Comparison of ENCODE assay signal across 9 mouse cellular contexts in genomic region chr6:91694610-91695009, GRCm38 (mm10). TPM values are rescaled to one million over a fixed set of nuclear protein-coding genes. Genes with fewer than 3 reads are reported as not detected.
DNase-seq lines count a peak whose midpoint lies in the region; ATAC-seq and TF ChIP-seq lines count a peak whose summit lies in the region.
"Had no signal": no experiment of that assay in that cellular context is flagged by ENCODE, and none has a peak within 500 bp of the region (broad histone marks: within the 10 kb centered on the region; RNA-seq: fewer than 3 reads in every experiment).

No protein-coding gene starts in this region.

- peaks cover 23% of the 10 kb centered on the region for H3K4me1 ChIP-seq in intestine, postnatal 0 days (replicated peaks; ENCODE audit: control insufficient read depth, insufficient read depth, low read length)
- H3K4me1 ChIP-seq in intestine, embryonic 16.5 days (ENCODE audit: control insufficient read depth, insufficient read depth, low read length), result peaks cover 51% of the 10 kb centered on the region
- peaks cover 7% of the 10 kb centered on the region for H3K4me1 ChIP-seq in testis, adult 2 months (ENCODE audit: control insufficient read depth, insufficient read depth, low read length)
- peaks cover 45% of the 10 kb centered on the region for H3K4me1 ChIP-seq in heart, embryonic 13.5 days

- ATAC-seq in intestine, postnatal 0 days, result no peak
- ATAC-seq in intestine, embryonic 16.5 days, result no peak
- no peak for ATAC-seq in heart, embryonic 13.5 days (ENCODE audit: extremely low read depth, insufficient number of reproducible peaks, low FRiP score, low TSS enrichment)

- DNase-seq in testis, postnatal 14 days (ENCODE audit: low spot score), result no peak
- peak; percentile 51 for DNase-seq in skeletal muscle tissue, adult 2 months (ENCODE audit: low read depth, low spot score)
- DNase-seq in frontal cortex, postnatal 14 days (ENCODE audit: low spot score in 2 of 2), result no peak
- DNase-seq in right cerebral cortex, postnatal 36 days (ENCODE audit: low spot score in 2 of 2), result no peak

- TF ChIP-seq CTCF in intestine, postnatal 0 days (IDR thresholded peaks at IDR 0.05; ENCODE audit: low read depth), result no peak
- TF ChIP-seq CTCF in testis, adult 2 months (IDR thresholded peaks at IDR 0.05; ENCODE audit: control insufficient read depth, insufficient read depth, insufficient replicate concordance, low read depth, low read length), result no peak

- peak overlapping the region; percentile 41; the same call in 1 of the 2 replicates for H3K27ac ChIP-seq in intestine, postnatal 0 days (ENCODE audit: low read depth, low read length)
- no peak overlapping the region for H3K27ac ChIP-seq in intestine, embryonic 16.5 days (ENCODE audit: low read length)
- H3K27ac ChIP-seq in testis, adult 2 months (ENCODE audit: control insufficient read depth, insufficient read depth, low read depth, low read length), result no peak overlapping the region
- H3K27ac ChIP-seq in heart, embryonic 13.5 days (replicated peaks), result peak overlapping the region; percentile 56
- H3K27ac ChIP-seq: embryonic facial prominence, embryonic 13.5 days had no signal

- peak overlapping the region; percentile 17; the same call in 1 of the 2 replicates for H3K9ac ChIP-seq in intestine, postnatal 0 days (ENCODE audit: low read depth, low read length)
- H3K9ac ChIP-seq in intestine, embryonic 16.5 days (ENCODE audit: low read depth, low read length), result no peak overlapping the region
- H3K9ac ChIP-seq in heart, embryonic 13.5 days, result peak overlapping the region; percentile 50; the same call in 1 of the 2 replicates
- H3K9ac ChIP-seq: embryonic facial prominence, embryonic 13.5 days had no signal

- H3K36me3 ChIP-seq in intestine, postnatal 0 days (ENCODE audit: control insufficient read depth, insufficient read depth), result peaks cover 33% of the 10 kb centered on the region; the same call in 1 of the 2 replicates
- H3K36me3 ChIP-seq in intestine, embryonic 16.5 days (ENCODE audit: control insufficient read depth, insufficient read depth, low read length), result 0 out of 2 replicates have a peak, but pooled peaks cover 3% of the 10 kb centered on the region
- H3K36me3 ChIP-seq in testis, adult 2 months (ENCODE audit: control insufficient read depth, insufficient read depth, low read length), result no peaks in the 10 kb centered on the region
- H3K36me3 ChIP-seq in heart, embryonic 13.5 days, result peaks cover 37% of the 10 kb centered on the region

- H3K4me3 ChIP-seq in intestine, postnatal 0 days (ENCODE audit: low read depth, low read length), result no peak overlapping the region
- no peak overlapping the region for H3K4me3 ChIP-seq in intestine, embryonic 16.5 days (ENCODE audit: low read length)
- peak overlapping the region; percentile 36 for H3K4me3 ChIP-seq in testis, adult 2 months (ENCODE audit: control insufficient read depth, low read depth, low read length)
- no peak overlapping the region for H3K4me3 ChIP-seq in heart, embryonic 13.5 days
- H3K4me3 ChIP-seq: embryonic facial prominence, embryonic 13.5 days had no signal

- H3K9me3 ChIP-seq in intestine, postnatal 0 days (ENCODE audit: control insufficient read depth), result no peaks in the 10 kb centered on the region
- no peaks in the 10 kb centered on the region for H3K9me3 ChIP-seq in intestine, embryonic 16.5 days (ENCODE audit: control insufficient read depth, low read length)
- no peaks in the 10 kb centered on the region for H3K9me3 ChIP-seq in heart, embryonic 13.5 days
- H3K9me3 ChIP-seq: embryonic facial prominence, embryonic 13.5 days had no signal

- no peaks in the 10 kb centered on the region for H3K27me3 ChIP-seq in intestine, postnatal 0 days (replicated peaks; ENCODE audit: control insufficient read depth, insufficient read depth, low read length)
- no peaks in the 10 kb centered on the region for H3K27me3 ChIP-seq in intestine, embryonic 16.5 days (replicated peaks; ENCODE audit: control insufficient read depth, insufficient read depth, low read length)
- H3K27me3 ChIP-seq in testis, adult 2 months (ENCODE audit: control insufficient read depth, insufficient read depth, low read length), result no peaks in the 10 kb centered on the region
- no peaks in the 10 kb centered on the region for H3K27me3 ChIP-seq in heart, embryonic 13.5 days (replicated peaks)
- H3K27me3 ChIP-seq: embryonic facial prominence, embryonic 13.5 days had no signal

- TF ChIP-seq POLR2A in testis, adult 2 months (IDR thresholded peaks at IDR 0.05; ENCODE audit: control insufficient read depth, low read depth, low read length), result no peak

- 84% methylated on average over 7 of the region's 7 CpGs for WGBS in intestine, postnatal 0 days
- 67% methylated on average over 7 of the region's 7 CpGs for WGBS in intestine, embryonic 16.5 days
- WGBS in heart, embryonic 13.5 days, result 49% methylated on average over 7 of the region's 7 CpGs

- no peak overlapping the region for H3K4me2 ChIP-seq in intestine, postnatal 0 days (replicated peaks; ENCODE audit: low read depth)
- H3K4me2 ChIP-seq in intestine, embryonic 16.5 days (ENCODE audit: low read depth, low read length), result no peak overlapping the region
- no peak overlapping the region for H3K4me2 ChIP-seq in heart, embryonic 13.5 days
- H3K4me2 ChIP-seq: embryonic facial prominence, embryonic 13.5 days had no signal

RNA-seq across cellular contexts. Expression of gene Slc6a6, which starts 10.8 kb away (rescaled TPM):
- 109 and 127 TPM in 2 replicates for polyA plus RNA-seq in intestine, postnatal 0 days (2015; fragmentation: Nextera tagmentation; extraction: Ambion mirVana)
- 103 and 104 TPM in 2 replicates for polyA plus RNA-seq in intestine, embryonic 16.5 days (2015; fragmentation: Nextera tagmentation; extraction: Ambion mirVana)
- 108 and 114 TPM in 2 replicates for polyA plus RNA-seq in testis, adult 2 months (2012; rRNA removed)
- 59.4 and 60.0 TPM in 2 replicates for polyA plus RNA-seq in heart, embryonic 13.5 days (2015; fragmentation: Nextera tagmentation; extraction: Ambion mirVana)

Comparison
In these comparisons a context has a peak if more than half of its experiments do, and no peak if none do; other contexts are left out.
1. H3K27ac ChIP-seq: peak in intestine, postnatal 0 days (single experiment) and heart, embryonic 13.5 days (single experiment); none in intestine, embryonic 16.5 days (single experiment) and testis, adult 2 months (single experiment).